Mouse (Mus musculus): Measurements from ENCODE around the gene Fgd1.

Fgd1 gene

DNA sequence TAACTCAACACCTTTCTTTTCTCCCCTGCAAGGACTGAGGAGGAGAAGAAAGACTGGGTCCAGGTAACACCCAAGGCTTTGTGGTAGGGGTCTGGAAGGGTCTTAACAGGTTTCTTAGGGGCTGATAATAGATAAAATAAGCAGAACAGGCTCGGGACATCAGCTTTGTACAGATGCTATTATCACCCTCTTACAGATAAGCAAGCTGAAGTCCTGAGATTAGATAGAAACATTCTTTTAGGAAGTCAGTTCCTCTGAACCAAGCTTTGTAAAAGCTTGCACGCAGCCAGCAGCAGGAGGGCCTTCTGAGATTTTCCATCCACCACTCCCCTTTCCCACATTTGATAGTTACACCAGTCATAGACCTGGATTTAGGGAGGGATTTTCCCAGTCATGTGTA lies 39.6 kb downstream of the Fgd1 start:
- no peak for DNase-seq (ENCODE audit: inconsistent age in 2 of 2, low spot score in 1 of 2)

DNA sequence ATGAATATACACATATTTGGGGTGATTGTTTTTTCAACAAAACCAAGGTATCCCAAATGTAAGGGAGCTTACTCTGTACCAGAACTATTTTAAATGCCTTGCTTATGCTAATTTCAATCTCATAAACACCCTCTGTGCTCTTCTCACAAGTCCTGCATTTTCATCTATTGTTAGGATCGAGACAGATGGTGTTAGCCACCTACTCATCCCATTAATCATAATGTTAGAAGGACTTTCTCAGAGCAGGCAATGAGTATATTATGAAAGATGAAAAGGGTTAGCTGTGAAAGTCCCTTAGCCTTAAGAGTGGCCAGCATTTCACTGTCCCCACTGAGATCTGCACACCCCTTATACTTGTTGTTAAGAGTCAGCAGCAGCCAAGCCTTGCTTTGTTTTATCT lies 41.5 kb downstream of the Fgd1 start:
- DNase-seq (ENCODE audit: inconsistent age in 2 of 2, low spot score in 1 of 2) = peak in 1 of 2 experiments; percentile 12

DNA sequence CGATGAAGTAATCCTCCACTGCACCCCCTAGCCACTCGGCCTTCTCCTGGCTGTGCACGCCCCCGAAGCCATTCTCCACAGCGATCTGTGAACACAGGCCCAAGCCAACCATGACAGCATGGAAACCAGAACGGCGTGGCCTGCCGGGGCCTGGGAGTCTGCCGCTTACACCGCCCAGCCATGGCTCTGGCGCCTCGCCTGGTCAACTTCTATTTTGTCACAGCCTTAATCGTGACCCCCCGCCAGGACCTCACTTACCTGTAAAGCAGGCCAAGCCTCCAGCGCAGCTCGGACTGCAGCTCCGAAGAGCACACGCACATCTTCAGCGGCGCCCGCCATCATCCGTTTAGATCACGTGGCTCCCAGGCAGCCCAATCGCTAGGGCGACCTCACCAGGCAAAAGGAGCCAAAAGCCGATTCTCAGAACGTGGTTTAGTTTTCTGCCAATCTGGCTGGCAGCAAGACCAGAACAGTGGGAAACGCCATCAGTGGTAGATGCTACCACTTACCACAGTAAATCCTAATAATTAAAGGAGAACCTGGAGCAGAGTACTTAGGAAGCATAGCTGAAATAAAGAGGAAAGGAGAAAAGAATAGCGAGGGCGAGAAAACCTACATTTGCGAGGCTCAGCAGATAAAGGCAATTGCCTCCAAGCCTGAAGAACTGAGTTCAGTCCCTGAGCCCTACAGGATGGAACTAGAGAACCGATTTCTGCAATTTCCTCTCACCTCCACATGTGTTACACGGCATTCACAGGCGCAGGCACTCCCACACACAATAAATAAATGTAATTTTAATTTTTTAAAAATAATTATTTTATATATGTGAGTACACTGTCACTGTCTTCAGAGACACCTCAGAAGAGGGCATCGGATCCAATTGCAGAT lies 50.5 kb downstream of the Fgd1 start, which contains the start of gene Tsr2:
Tsr2 (minus strand) TSS at position 373 of the 888 bp plus-strand sequence.
- DNase-seq (ENCODE audit: inconsistent age in 2 of 2, low spot score in 1 of 2) = peak; percentile 76 to 89

- DNase-seq (ENCODE audit: inconsistent age in 2 of 2, low spot score in 1 of 2) = no peak
Observed at GRCm38 (mm10) chrX:151107301-151108067, 61.5 kb downstream of the Fgd1 start.

- DNase-seq (ENCODE audit: inconsistent age in 2 of 2, low spot score in 1 of 2) = peak; percentile 29 to 62
Observed at GRCm38 (mm10) chrX:151116795-151117194, 70.8 kb downstream of the Fgd1 start.

DNA sequence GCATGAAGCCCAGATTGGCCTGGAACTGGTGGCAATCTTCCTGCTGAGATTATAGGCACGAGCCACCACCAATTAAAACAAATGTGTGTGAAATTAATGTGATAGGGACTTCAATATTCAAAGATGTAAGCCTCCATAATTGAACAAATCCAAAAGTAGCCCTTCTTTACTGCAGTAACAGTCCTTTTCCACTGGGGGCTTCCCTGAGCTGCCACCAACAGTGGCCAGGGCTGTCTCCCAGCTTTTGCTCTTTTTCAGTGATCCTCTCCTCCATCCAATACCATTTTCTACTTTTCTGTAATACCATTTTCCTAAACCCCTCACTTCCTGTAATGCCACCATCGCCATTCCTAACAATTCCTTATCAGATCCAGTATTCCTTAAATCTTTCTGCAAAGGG lies 71.5 kb downstream of the Fgd1 start:
- DNase-seq (ENCODE audit: inconsistent age in 2 of 2, low spot score in 1 of 2) = peak in 1 of 2 experiments; percentile 34

- no peak for DNase-seq (ENCODE audit: inconsistent age in 2 of 2, low spot score in 1 of 2)
Observed at GRCm38 (mm10) chrX:151123933-151124332, 78.0 kb downstream of the Fgd1 start.

DNA sequence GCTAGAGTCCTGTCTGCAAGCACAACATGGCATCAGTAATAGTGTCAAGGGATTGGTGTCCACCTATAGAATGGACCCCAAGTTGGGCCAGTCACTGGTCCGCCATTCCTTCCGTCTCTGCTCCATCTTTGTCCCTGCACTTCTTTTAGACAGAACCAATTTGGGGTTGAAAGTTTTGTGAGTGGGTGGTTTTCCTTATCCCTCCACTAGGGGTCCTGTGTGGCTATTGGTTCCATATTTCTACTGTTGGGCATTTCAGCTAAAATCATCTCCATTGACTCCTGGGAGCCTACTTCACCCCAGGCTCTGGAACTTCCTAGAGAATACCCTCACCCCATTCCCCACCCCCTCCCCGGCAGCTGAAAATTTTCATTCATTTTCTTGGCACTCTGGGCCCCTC lies 84.5 kb downstream of the Fgd1 start:
- DNase-seq (ENCODE audit: inconsistent age in 2 of 2, low spot score in 1 of 2) = peak in 1 of 2 experiments; percentile 15

GRCm38 (mm10) chrX:151132785-151133184 lies 86.8 kb downstream of the Fgd1 start:
- DNase-seq (ENCODE audit: inconsistent age in 2 of 2, low spot score in 1 of 2) = peak in 1 of 2 experiments; percentile 50

Data from adrenal gland, adult (tissue).